Mouse (Mus musculus) MEL (cell line): Measurements from ENCODE around the gene Rnf166. TPM values are rescaled to one million over a fixed set of nuclear protein-coding genes. Genes with fewer than 3 reads are reported as not detected.

Experiments
- DNase-seq: peaks from one replicate; pipeline ENCODE4 v3.0.0; 2011; ENCODE audit warnings: low read depth, low spot score
- H3K27ac ChIP-seq: 2 replicates; pipeline ENCODE4 v1.5.1; 2012; ENCODE audit warnings: low read depth, mild to moderate bottlenecking, control low read depth, low read length, moderate library complexity; ENCODE audit not compliant: control insufficient read depth
- H3K27me3 ChIP-seq, 2 experiments: fragments of 150-350 bp in 1 of 2; sonication (generic) in 1 of 2; 2 replicates each; pipeline ENCODE4 v1.6.1; 2012; ENCODE audit warnings: low read length in 2 of 2, mild to moderate bottlenecking in 2 of 2, improper control_type of control experiment in 1 of 2, moderate library complexity in 1 of 2; ENCODE audit not compliant: insufficient read depth in 2 of 2, control insufficient read depth in 1 of 2
- H3K36me3 ChIP-seq, 2 experiments: 2 replicates each; pipeline ENCODE4 v1.6.1; 2012 to 2014; ENCODE audit warnings: low read length in 2 of 2, improper control_type of control experiment in 1 of 2, inconsistent platforms in 1 of 2, mild to moderate bottlenecking in 1 of 2; ENCODE audit not compliant: insufficient read depth in 2 of 2, control insufficient read depth in 1 of 2
- H3K4me1 ChIP-seq, 2 experiments: fragments of 150-350 bp in 1 of 2; sonication (generic) in 1 of 2; 2 replicates each; pipeline ENCODE4 v1.6.1; 2012; ENCODE audit warnings: low read length in 2 of 2, improper control_type of control experiment in 1 of 2, mild to moderate bottlenecking in 1 of 2; ENCODE audit not compliant: insufficient read depth in 2 of 2, control insufficient read depth in 1 of 2
- H3K4me3 ChIP-seq, 2 experiments: fragments of 150-350 bp in 1 of 2; sonication (generic) in 1 of 2; 2 replicates each; pipeline ENCODE4 v1.5.1; 2012; ENCODE audit warnings: low read depth in 2 of 2, low read length in 2 of 2, mild to moderate bottlenecking in 2 of 2, moderate library complexity in 2 of 2, control low read depth in 1 of 2, improper control_type of control experiment in 1 of 2; ENCODE audit not compliant: control insufficient read depth in 1 of 2, insufficient read depth in 1 of 2
- H3K79me2 ChIP-seq: 2 replicates; pipeline ENCODE4 v1.6.1; 2012; ENCODE audit warnings: mild to moderate bottlenecking, low read length, moderate library complexity; ENCODE audit not compliant: control insufficient read depth, poor library complexity, insufficient read depth
- H3K9ac ChIP-seq: 2 replicates; pipeline ENCODE4 v1.6.1; 2012; ENCODE audit warnings: low read depth, mild to moderate bottlenecking, control low read depth, low read length, moderate library complexity; ENCODE audit not compliant: control insufficient read depth, poor library complexity, severe bottlenecking
- H3K9me3 ChIP-seq: fragments of 150-350 bp; sonication (generic); replicated peaks from 2 replicates; pipeline ENCODE4 v1.6.1; 2012; ENCODE audit warnings: mild to moderate bottlenecking, low read length, improper control_type of control experiment, moderate library complexity; ENCODE audit not compliant: insufficient read depth
- BHLHE40 ChIP-seq: IDR thresholded peaks from 2 replicates; pipeline ENCODE4 v1.6.1; 2012; ENCODE audit warnings: low read depth, mild to moderate bottlenecking, inconsistent platforms, low read length, improper control_type of control experiment, borderline replicate concordance
- CHD1 ChIP-seq: IDR thresholded peaks from 2 replicates; pipeline ENCODE4 v1.6.1; 2012; ENCODE audit warnings: low read depth, mild to moderate bottlenecking, inconsistent platforms, low read length, improper control_type of control experiment
- CTCF ChIP-seq, 3 experiments: IDR thresholded peaks in 2 of 3; conservative IDR thresholded peaks in 1 of 3; 2 replicates each; pipeline ENCODE4 v1.5.1; 2011 to 2012; ENCODE audit warnings: low read length in 3 of 3, low read depth in 2 of 3, mild to moderate bottlenecking in 2 of 3, improper control_type of control experiment in 1 of 3, inconsistent platforms in 1 of 3, mixed read lengths in 1 of 3, moderate library complexity in 1 of 3; ENCODE audit not compliant: control insufficient read depth in 1 of 3, insufficient read depth in 1 of 3, poor library complexity in 1 of 3, severe bottlenecking in 1 of 3
- EP300 ChIP-seq, 2 experiments: IDR thresholded peaks; 2 replicates each; pipeline ENCODE4 v1.6.1; 2011; ENCODE audit warnings: improper control_type of control experiment in 2 of 2, low read length in 2 of 2, low read depth in 1 of 2, mild to moderate bottlenecking in 1 of 2
- ETS1 ChIP-seq: IDR thresholded peaks from 2 replicates; pipeline ENCODE4 v1.6.1; 2012; ENCODE audit warnings: low read depth, mild to moderate bottlenecking, inconsistent platforms, low read length, improper control_type of control experiment, moderate library complexity
- GABPA ChIP-seq: IDR thresholded peaks from 2 replicates; pipeline ENCODE4 v1.6.1; 2012; ENCODE audit warnings: low read depth, mild to moderate bottlenecking, inconsistent platforms, low read length, improper control_type of control experiment, moderate library complexity
- JUND ChIP-seq: IDR thresholded peaks from 2 replicates; pipeline ENCODE4 v1.6.1; 2011; ENCODE audit warnings: low read depth, mild to moderate bottlenecking, improper control_type of control experiment, low read length
- MAFK ChIP-seq: IDR thresholded peaks from 2 replicates; pipeline ENCODE4 v1.6.1; 2011; ENCODE audit warnings: low read depth, mild to moderate bottlenecking, low read length, improper control_type of control experiment, borderline replicate concordance
- MAX ChIP-seq: IDR thresholded peaks from 2 replicates; pipeline ENCODE4 v1.6.1; 2011; ENCODE audit warnings: low read length, improper control_type of control experiment
- MEF2A ChIP-seq: IDR thresholded peaks from 2 replicates; pipeline ENCODE4 v1.6.1; 2014; ENCODE audit warnings: low read depth, mild to moderate bottlenecking, inconsistent platforms, low read length, improper control_type of control experiment; ENCODE audit not compliant: poor library complexity, insufficient replicate concordance, severe bottlenecking; ENCODE audit errors: extremely low read depth
- MYB ChIP-seq: IDR thresholded peaks from 2 replicates; pipeline ENCODE4 v1.6.1; 2011; ENCODE audit warnings: mild to moderate bottlenecking, low read depth, low read length, improper control_type of control experiment
- MYC ChIP-seq: IDR thresholded peaks from 2 replicates; pipeline ENCODE4 v1.6.1; 2011; ENCODE audit warnings: low read depth, mild to moderate bottlenecking, low read length, improper control_type of control experiment, moderate library complexity
- NRF1 ChIP-seq: IDR thresholded peaks from 2 replicates; pipeline ENCODE4 v1.6.1; 2014; ENCODE audit warnings: low read depth, mild to moderate bottlenecking, inconsistent platforms, low read length, improper control_type of control experiment, moderate library complexity; ENCODE audit not compliant: poor library complexity, insufficient read depth, severe bottlenecking
- POLR2A ChIP-seq, 2 experiments: IDR thresholded peaks; 2 replicates each; pipeline ENCODE4 v1.6.1; 2011 to 2012; ENCODE audit warnings: low read length in 2 of 2, mild to moderate bottlenecking in 2 of 2, control low read depth in 1 of 2, improper control_type of control experiment in 1 of 2, low read depth in 1 of 2, moderate library complexity in 1 of 2; ENCODE audit not compliant: control insufficient read depth in 1 of 2, insufficient read depth in 1 of 2, poor library complexity in 1 of 2
- POLR2AphosphoS2 ChIP-seq: IDR thresholded peaks from 2 replicates; pipeline ENCODE4 v1.6.1; 2011; ENCODE audit warnings: low read length, improper control_type of control experiment
- RAD21 ChIP-seq: IDR thresholded peaks from 2 replicates; pipeline ENCODE4 v1.6.1; 2011; ENCODE audit warnings: mild to moderate bottlenecking, low read depth, low read length, improper control_type of control experiment
- RCOR1 ChIP-seq: IDR thresholded peaks from 2 replicates; pipeline ENCODE4 v1.6.1; 2012; ENCODE audit warnings: low read depth, mild to moderate bottlenecking, inconsistent platforms, low read length, improper control_type of control experiment
- SMC3 ChIP-seq: IDR thresholded peaks from 2 replicates; pipeline ENCODE4 v1.6.1; 2011; ENCODE audit warnings: low read depth, low read length, improper control_type of control experiment
- TBP ChIP-seq: IDR thresholded peaks from 2 replicates; pipeline ENCODE4 v1.8.0; 2011; ENCODE audit warnings: low read depth, low read length, improper control_type of control experiment
- USF1 ChIP-seq: IDR thresholded peaks from 2 replicates; pipeline ENCODE4 v1.6.1; 2014; ENCODE audit warnings: low read depth, mild to moderate bottlenecking, inconsistent platforms, low read length, improper control_type of control experiment, moderate library complexity
- USF2 ChIP-seq, 2 experiments: IDR thresholded peaks; 2 replicates each; pipeline ENCODE4 v1.6.1; 2011 to 2012; ENCODE audit warnings: improper control_type of control experiment in 2 of 2, low read length in 2 of 2, borderline replicate concordance in 1 of 2, inconsistent platforms in 1 of 2, low read depth in 1 of 2, mild to moderate bottlenecking in 1 of 2; ENCODE audit not compliant: insufficient read depth in 1 of 2
- ZC3H11A ChIP-seq: IDR thresholded peaks from 2 replicates; pipeline ENCODE4 v1.6.1; 2012; ENCODE audit warnings: low read depth, mild to moderate bottlenecking, inconsistent platforms, low read length, improper control_type of control experiment
- ZKSCAN1 ChIP-seq: IDR thresholded peaks from 2 replicates; pipeline ENCODE4 v1.6.1; 2012; ENCODE audit warnings: low read depth, mild to moderate bottlenecking, inconsistent platforms, low read length, improper control_type of control experiment, moderate library complexity
- polyA plus RNA-seq, 2 experiments: library from polyadenylated mRNA; stranded (reverse) in 1 of 2; unstranded in 1 of 2; fragments of >175 nt in 1 of 2; fragments of >200 nt in 1 of 2; gene quantifications; 2 replicates each; pipeline versions ENCODE4 v1.2.1 to v1.2.4; 2012; ENCODE audit warnings: low replicate concordance in 2 of 2, low read depth in 1 of 2; ENCODE audit not compliant: insufficient read length in 2 of 2, insufficient read depth in 1 of 2, missing spikeins in 1 of 2
- total RNA-seq: library from RNA; depleted of rRNA; stranded (reverse); fragments of 300-350 nt; gene quantifications from 2 replicates; pipeline ENCODE4 v1.2.3, GENCODE M21; 2012

Gene Rnf166
- total and polyA plus RNA-seq, 3 experiments, result 18.6 to 37.7 TPM; not detected in 1

GRCm38 (mm10) chr8:122483877-122484276 is 8.0 kb upstream of the Rnf166 start:
- no peaks in the 10 kb centered on the region for H3K4me1 ChIP-seq

DNA sequence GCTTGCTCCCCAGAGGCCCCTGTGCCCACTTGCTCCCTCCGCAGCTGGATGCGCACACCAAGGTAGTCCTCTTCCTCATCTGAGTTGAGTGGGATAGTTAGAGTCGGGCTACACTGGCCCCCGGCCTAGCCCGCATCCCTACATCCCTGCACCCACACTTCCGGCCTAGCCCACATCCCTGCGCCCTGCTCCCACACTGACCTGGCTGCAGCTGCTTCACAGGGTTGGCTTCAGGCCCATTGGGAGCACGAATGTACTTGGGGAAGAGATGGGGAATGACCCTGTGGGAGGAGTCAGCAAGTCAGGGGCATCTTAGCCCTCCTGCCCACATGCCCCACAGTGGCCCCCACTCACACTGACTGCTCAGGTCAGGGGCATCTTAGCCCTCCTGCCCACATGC is 6.6 kb upstream of the Rnf166 start:
- Histone ChIP-seq H3K4me1 (no peaks in the 10 kb centered on the region), H3K4me3 (no peak overlapping the region), H3K79me2 (no peaks in the 10 kb centered on the region), H3K27ac (no peak overlapping the region), H3K27me3 (no peaks in the 10 kb centered on the region), H3K36me3 (peaks cover 0 to 1% of the 10 kb centered on the region in 2 experiments; a peak in 1 of 4 replicates), H3K9me3 (no peaks in the 10 kb centered on the region), H3K9ac (no peak overlapping the region)
- no peak for TF ChIP-seq MEF2A
- no peak for TF ChIP-seq NRF1
- TF ChIP-seq MAX, result no peak
- TF ChIP-seq JUND, result no peak
- no peak for TF ChIP-seq EP300 (IDR thresholded peaks at IDR 0.05; ENCODE audit: low read depth in 1 of 2, low read length in 2 of 2)
- no peak for TF ChIP-seq TBP
- TF ChIP-seq POLR2A (IDR thresholded peaks at IDR 0.05; ENCODE audit: control insufficient read depth in 1 of 2, insufficient read depth in 1 of 2, low read depth in 1 of 2, low read length in 2 of 2, poor library complexity in 1 of 2), result no peak
- no peak for TF ChIP-seq ETS1
- no peak for TF ChIP-seq CHD1
- TF ChIP-seq RAD21, result no peak
- TF ChIP-seq ZKSCAN1, result no peak
- no peak for TF ChIP-seq MYB
- no peak for TF ChIP-seq BHLHE40
- no peak for TF ChIP-seq RCOR1
- no peak for TF ChIP-seq GABPA
- no peak for TF ChIP-seq CTCF (IDR thresholded peaks at IDR 0.05 in 2 of 3, conservative IDR thresholded peaks at IDR 0.05 in 1 of 3; ENCODE audit: control insufficient read depth in 1 of 3, insufficient read depth in 1 of 3, low read depth in 2 of 3, low read length in 3 of 3, poor library complexity in 1 of 3, severe bottlenecking in 1 of 3)
- DNase-seq, result no peak

More at GRCm38 (mm10) chr8:122483877-122484276, 8.0 kb upstream of the Rnf166 start:
- H3K27me3 ChIP-seq, result no peaks in the 10 kb centered on the region
- peak; percentile 59 for DNase-seq
- H3K9me3 ChIP-seq, result no peaks in the 10 kb centered on the region
- peaks cover 0 to 1% of the 10 kb centered on the region in 2 experiments; a peak in 1 of 4 replicates for H3K36me3 ChIP-seq
- H3K9ac ChIP-seq, result no peak overlapping the region
- H3K27ac ChIP-seq, result no peak overlapping the region
- no peak overlapping the region for H3K4me3 ChIP-seq
- peak; percentile 45 for TF ChIP-seq RAD21
- TF ChIP-seq USF1, result no peak
- TF ChIP-seq MAFK, result no peak
- 0 out of 2 replicates have a peak, but pooled peaks have one; percentile 21 for TF ChIP-seq POLR2AphosphoS2
- 0 out of 2 replicates have a peak, but pooled peaks have one; percentile 2 for TF ChIP-seq MYB
- no peak for TF ChIP-seq USF2 (IDR thresholded peaks at IDR 0.05; ENCODE audit: borderline replicate concordance in 1 of 2, insufficient read depth in 1 of 2, low read depth in 1 of 2, low read length in 2 of 2)
- peak; percentile 56 to 68 (median 62) for TF ChIP-seq CTCF (IDR thresholded peaks at IDR 0.05 in 2 of 3, conservative IDR thresholded peaks at IDR 0.05 in 1 of 3; ENCODE audit: control insufficient read depth in 1 of 3, insufficient read depth in 1 of 3, low read depth in 2 of 3, low read length in 3 of 3, poor library complexity in 1 of 3, severe bottlenecking in 1 of 3)
- no peak for TF ChIP-seq TBP
- TF ChIP-seq ZC3H11A, result no peak
- TF ChIP-seq SMC3, result peak; percentile 48
- 0 out of 2 replicates have a peak, but pooled peaks have one; percentile 20 for TF ChIP-seq MYC
- no peaks in the 10 kb centered on the region for H3K79me2 ChIP-seq
